Mouse (Mus musculus): ENCODE results near the gene Gdnf. TPM values are rescaled to one million over a fixed set of nuclear protein-coding genes. Genes with fewer than 3 reads are reported as not detected.
A peak's percentile ranks its signal among the peaks of the same experiment; 100 is the strongest.

Gdnf gene
- polyA plus RNA-seq, 1 experiment from 2014 or later, result 4.3 TPM

GRCm38 (mm10) chr15:7838921-7839309 lies 28.3 kb downstream of the Gdnf start:
- Histone ChIP-seq H3K27ac (ENCODE audit: low read depth) (no peak overlapping the region), H3K27me3 (replicated peaks; ENCODE audit: control insufficient read depth, insufficient read depth, low read length) (no peaks in the 10 kb centered on the region), H3K9me3 (ENCODE audit: control insufficient read depth, low read length) (no peaks in the 10 kb centered on the region), H3K36me3 (ENCODE audit: control insufficient read depth, insufficient read depth, low read length) (peaks cover 20% of the 10 kb centered on the region), H3K4me2 (ENCODE audit: low read length) (no peak overlapping the region), H3K9ac (ENCODE audit: low read length) (no peak overlapping the region), H3K4me3 (ENCODE audit: low read depth, low read length) (no peak overlapping the region), H3K4me1 (replicated peaks; ENCODE audit: control insufficient read depth, insufficient read depth, low read length) (no peaks in the 10 kb centered on the region)
- DNase-seq (ENCODE audit: low spot score) (no peak), ATAC-seq (replicated peaks; ENCODE audit: low FRiP score, low TSS enrichment, low read depth) (no peak)
- WGBS, result 60% methylated on average over 7 of the region's 7 CpGs

GRCm38 (mm10) chr15:7841664-7842063 lies 31.0 kb downstream of the Gdnf start:
- Histone ChIP-seq H3K9me3 (ENCODE audit: control insufficient read depth, low read length) (no peaks in the 10 kb centered on the region), H3K4me1 (replicated peaks; ENCODE audit: control insufficient read depth, insufficient read depth, low read length) (no peaks in the 10 kb centered on the region), H3K36me3 (ENCODE audit: control insufficient read depth, insufficient read depth, low read length) (no peaks in the 10 kb centered on the region; the same call in 1 of the 2 replicates), H3K27me3 (replicated peaks; ENCODE audit: control insufficient read depth, insufficient read depth, low read length) (no peaks in the 10 kb centered on the region), H3K27ac (ENCODE audit: low read depth) (no peak overlapping the region), H3K4me3 (ENCODE audit: low read depth, low read length) (no peak overlapping the region), H3K4me2 (ENCODE audit: low read length) (no peak overlapping the region), H3K9ac (ENCODE audit: low read length) (no peak overlapping the region)
- ATAC-seq (replicated peaks; ENCODE audit: low FRiP score, low TSS enrichment, low read depth) (no peak), DNase-seq (ENCODE audit: low spot score) (no peak)
- 86% methylated on average over 1 of the region's 1 CpGs for WGBS

- H3K9me3 ChIP-seq (ENCODE audit: control insufficient read depth, low read length), result no peaks in the 10 kb centered on the region
- no peak overlapping the region for H3K9ac ChIP-seq (ENCODE audit: low read length)
- H3K36me3 ChIP-seq (ENCODE audit: control insufficient read depth, insufficient read depth, low read length), result no peaks in the 10 kb centered on the region
- H3K4me2 ChIP-seq (ENCODE audit: low read length), result no peak overlapping the region
- no peak for ATAC-seq (replicated peaks; ENCODE audit: low FRiP score, low TSS enrichment, low read depth)
- no peaks in the 10 kb centered on the region for H3K4me1 ChIP-seq (replicated peaks; ENCODE audit: control insufficient read depth, insufficient read depth, low read length)
- WGBS, result 85% methylated on average over 4 of the region's 4 CpGs
- H3K27ac ChIP-seq (ENCODE audit: low read depth), result no peak overlapping the region
- no peaks in the 10 kb centered on the region for H3K27me3 ChIP-seq (replicated peaks; ENCODE audit: control insufficient read depth, insufficient read depth, low read length)
- DNase-seq (ENCODE audit: low spot score), result no peak
- H3K4me3 ChIP-seq (ENCODE audit: low read depth, low read length), result no peak overlapping the region
These were observed 31.8 kb downstream of the Gdnf start for GRCm38 (mm10) chr15:7842398-7842797.

GRCm38 (mm10) chr15:7857418-7857817 lies 46.8 kb downstream of the Gdnf start:
- H3K27me3 ChIP-seq (replicated peaks; ENCODE audit: control insufficient read depth, insufficient read depth, low read length), result no peaks in the 10 kb centered on the region
- no peaks in the 10 kb centered on the region for H3K4me1 ChIP-seq (replicated peaks; ENCODE audit: control insufficient read depth, insufficient read depth, low read length)
- 85% methylated on average over 13 of the region's 13 CpGs for WGBS
- no peak for DNase-seq (ENCODE audit: low spot score)
- H3K9ac ChIP-seq (ENCODE audit: low read length), result no peak overlapping the region
- no peaks in the 10 kb centered on the region for H3K9me3 ChIP-seq (ENCODE audit: control insufficient read depth, low read length)
- no peak overlapping the region for H3K4me2 ChIP-seq (ENCODE audit: low read length)
- H3K4me3 ChIP-seq (ENCODE audit: low read depth, low read length), result no peak overlapping the region
- no peaks in the 10 kb centered on the region for H3K36me3 ChIP-seq (ENCODE audit: control insufficient read depth, insufficient read depth, low read length)
- H3K27ac ChIP-seq (ENCODE audit: low read depth), result no peak overlapping the region
- ATAC-seq (replicated peaks; ENCODE audit: low FRiP score, low TSS enrichment, low read depth), result no peak

- Histone ChIP-seq H3K27me3 (replicated peaks; ENCODE audit: control insufficient read depth, insufficient read depth, low read length) (no peaks in the 10 kb centered on the region), H3K9me3 (ENCODE audit: control insufficient read depth, low read length) (no peaks in the 10 kb centered on the region), H3K4me1 (replicated peaks; ENCODE audit: control insufficient read depth, insufficient read depth, low read length) (no peaks in the 10 kb centered on the region), H3K4me2 (ENCODE audit: low read length) (no peak overlapping the region), H3K9ac (ENCODE audit: low read length) (no peak overlapping the region), H3K36me3 (ENCODE audit: control insufficient read depth, insufficient read depth, low read length) (no peaks in the 10 kb centered on the region), H3K27ac (ENCODE audit: low read depth) (no peak overlapping the region), H3K4me3 (ENCODE audit: low read depth, low read length) (no peak overlapping the region)
- 77% methylated on average over 5 of the region's 5 CpGs for WGBS
- ATAC-seq (replicated peaks; ENCODE audit: low FRiP score, low TSS enrichment, low read depth) (no peak), DNase-seq (ENCODE audit: low spot score) (peak; percentile 34)
These were observed 48.2 kb downstream of the Gdnf start for GRCm38 (mm10) chr15:7858841-7859240.

- no peak overlapping the region for H3K27ac ChIP-seq (ENCODE audit: low read depth)
- no peaks in the 10 kb centered on the region for H3K27me3 ChIP-seq (replicated peaks; ENCODE audit: control insufficient read depth, insufficient read depth, low read length)
- peak; percentile 39 for DNase-seq (ENCODE audit: low spot score)
- H3K9ac ChIP-seq (ENCODE audit: low read length), result no peak overlapping the region
- no peaks in the 10 kb centered on the region for H3K9me3 ChIP-seq (ENCODE audit: control insufficient read depth, low read length)
- H3K4me1 ChIP-seq (replicated peaks; ENCODE audit: control insufficient read depth, insufficient read depth, low read length), result no peaks in the 10 kb centered on the region
- ATAC-seq (replicated peaks; ENCODE audit: low FRiP score, low TSS enrichment, low read depth), result no peak
- WGBS, result 91% methylated on average over 5 of the region's 5 CpGs
- no peak overlapping the region for H3K4me2 ChIP-seq (ENCODE audit: low read length)
- no peaks in the 10 kb centered on the region for H3K36me3 ChIP-seq (ENCODE audit: control insufficient read depth, insufficient read depth, low read length)
- no peak overlapping the region for H3K4me3 ChIP-seq (ENCODE audit: low read depth, low read length)
These were observed 52.2 kb downstream of the Gdnf start for GRCm38 (mm10) chr15:7862890-7863289.

GRCm38 (mm10) chr15:7863328-7863727 lies 52.7 kb downstream of the Gdnf start:
- Histone ChIP-seq H3K9ac (ENCODE audit: low read length) (no peak overlapping the region), H3K4me2 (ENCODE audit: low read length) (no peak overlapping the region)
- 77% methylated on average over 5 of the region's 5 CpGs for WGBS

GRCm38 (mm10) chr15:7865305-7865704 lies 54.7 kb downstream of the Gdnf start:
- Histone ChIP-seq H3K4me2 (ENCODE audit: low read length) (no peak overlapping the region), H3K36me3 (ENCODE audit: control insufficient read depth, insufficient read depth, low read length) (no peaks in the 10 kb centered on the region), H3K9me3 (ENCODE audit: control insufficient read depth, low read length) (no peaks in the 10 kb centered on the region), H3K4me1 (replicated peaks; ENCODE audit: control insufficient read depth, insufficient read depth, low read length) (no peaks in the 10 kb centered on the region), H3K9ac (ENCODE audit: low read length) (no peak overlapping the region), H3K27me3 (replicated peaks; ENCODE audit: control insufficient read depth, insufficient read depth, low read length) (no peaks in the 10 kb centered on the region), H3K4me3 (ENCODE audit: low read depth, low read length) (no peak overlapping the region), H3K27ac (ENCODE audit: low read depth) (no peak overlapping the region)
- ATAC-seq (replicated peaks; ENCODE audit: low FRiP score, low TSS enrichment, low read depth) (no peak), DNase-seq (ENCODE audit: low spot score) (no peak)
- 89% methylated on average over 3 of the region's 3 CpGs for WGBS

More at GRCm38 (mm10) chr15:7863328-7863727, 52.7 kb downstream of the Gdnf start:
- no peaks in the 10 kb centered on the region for H3K4me1 ChIP-seq (replicated peaks; ENCODE audit: control insufficient read depth, insufficient read depth, low read length)
- ATAC-seq (replicated peaks; ENCODE audit: low FRiP score, low TSS enrichment, low read depth) (no peak), DNase-seq (ENCODE audit: low spot score) (peak; percentile 15)
- no peak overlapping the region for H3K4me3 ChIP-seq (ENCODE audit: low read depth, low read length)
- H3K27me3 ChIP-seq (replicated peaks; ENCODE audit: control insufficient read depth, insufficient read depth, low read length), result no peaks in the 10 kb centered on the region
- H3K9me3 ChIP-seq (ENCODE audit: control insufficient read depth, low read length), result no peaks in the 10 kb centered on the region
- H3K36me3 ChIP-seq (ENCODE audit: control insufficient read depth, insufficient read depth, low read length), result no peaks in the 10 kb centered on the region
- H3K27ac ChIP-seq (ENCODE audit: low read depth), result no peak overlapping the region

GRCm38 (mm10) chr15:7872473-7872872 lies 61.8 kb downstream of the Gdnf start:
- no peaks in the 10 kb centered on the region for H3K9me3 ChIP-seq (ENCODE audit: control insufficient read depth, low read length)
- no peak overlapping the region for H3K9ac ChIP-seq (ENCODE audit: low read length)
- 77% methylated on average over 5 of the region's 5 CpGs for WGBS
- no peak for DNase-seq (ENCODE audit: low spot score)
- no peak overlapping the region for H3K4me3 ChIP-seq (ENCODE audit: low read depth, low read length)
- no peak overlapping the region for H3K4me2 ChIP-seq (ENCODE audit: low read length)
- no peaks in the 10 kb centered on the region for H3K36me3 ChIP-seq (ENCODE audit: control insufficient read depth, insufficient read depth, low read length)
- H3K4me1 ChIP-seq (replicated peaks; ENCODE audit: control insufficient read depth, insufficient read depth, low read length), result no peaks in the 10 kb centered on the region
- no peak for ATAC-seq (replicated peaks; ENCODE audit: low FRiP score, low TSS enrichment, low read depth)
- H3K27ac ChIP-seq (ENCODE audit: low read depth), result no peak overlapping the region
- no peaks in the 10 kb centered on the region for H3K27me3 ChIP-seq (replicated peaks; ENCODE audit: control insufficient read depth, insufficient read depth, low read length)

All from intestine, embryonic 14.5 days (tissue).